Mouse (Mus musculus) forebrain, embryonic 10.5 days (tissue): ENCODE measurements around the gene Rela. TPM values are rescaled to one million over a fixed set of nuclear protein-coding genes. Genes with fewer than 3 reads are reported as not detected.

Experiments used
- DNase-seq: peaks from one replicate; pipeline ENCODE4 v3.0.0-alpha.2; 2017; ENCODE audit warnings: low spot score; ENCODE audit errors: extremely low spot score
- H3K27ac ChIP-seq: fragments of 300-500 bp; sonication (generic); 2 replicates; pipeline ENCODE4 v1.5.1; 2016; ENCODE audit warnings: mild to moderate bottlenecking
- H3K27me3 ChIP-seq: fragments of 300-500 bp; sonication (generic); 2 replicates; pipeline ENCODE4 v1.6.1; 2016; ENCODE audit warnings: mild to moderate bottlenecking; ENCODE audit not compliant: poor library complexity, severe bottlenecking
- H3K36me3 ChIP-seq: fragments of 300-500 bp; sonication (generic); replicated peaks from 2 replicates; pipeline ENCODE4 v1.6.1; 2016; ENCODE audit warnings: mild to moderate bottlenecking, moderate library complexity
- H3K4me1 ChIP-seq: fragments of 300-500 bp; sonication (generic); 2 replicates; pipeline ENCODE4 v1.6.1; 2016
- H3K4me3 ChIP-seq: fragments of 300-500 bp; sonication (generic); 2 replicates; pipeline ENCODE4 v1.5.1; 2016; ENCODE audit warnings: mild to moderate bottlenecking, moderate library complexity
- H3K9me3 ChIP-seq: fragments of 300-500 bp; sonication (generic); 2 replicates; pipeline ENCODE4 v1.6.1; 2016; ENCODE audit warnings: mild to moderate bottlenecking, moderate library complexity
- WGBS: fragments of 180-500 bp; shearing (Covaris S2); methylation state at CpG from one replicate; pipeline ENCODE4 v1.1.7; 2016; 5-methylcytosine and 5-hydroxymethylcytosine counted together
- polyA plus RNA-seq: library from polyadenylated mRNA; unstranded; fragments of >200 nt; fragmentation: Nextera tagmentation; extraction: Ambion mirVana; gene quantifications from 2 replicates; pipeline ENCODE4 v1.2.1, GENCODE M21; 2016

Gene Rela
- polyA plus RNA-seq, 1 experiment from 2014 or later, result 30.3 TPM

GRCm38 (mm10) chr19:5641021-5641420 lies 3.7 kb downstream of the Rela start:
- 91% methylated on average over 17 of the region's 17 CpGs for WGBS
- no peak overlapping the region for H3K27ac ChIP-seq
- H3K4me3 ChIP-seq, result no peak overlapping the region
- no peak for DNase-seq
- no peaks in the 10 kb centered on the region for H3K9me3 ChIP-seq
- no peaks in the 10 kb centered on the region for H3K27me3 ChIP-seq
- peaks cover 75% of the 10 kb centered on the region for H3K36me3 ChIP-seq
- H3K4me1 ChIP-seq, result peaks cover 29% of the 10 kb centered on the region

- H3K27me3 ChIP-seq, result no peaks in the 10 kb centered on the region
- H3K9me3 ChIP-seq, result no peaks in the 10 kb centered on the region
- no peak overlapping the region; the same call in 1 of the 2 replicates for H3K4me3 ChIP-seq
- no peak for DNase-seq
- no peak overlapping the region for H3K27ac ChIP-seq
- peaks cover 22% of the 10 kb centered on the region for H3K4me1 ChIP-seq
- WGBS, result 94% methylated on average over 8 of the region's 8 CpGs
- H3K36me3 ChIP-seq, result peaks cover 81% of the 10 kb centered on the region
These were observed 4.4 kb downstream of the Rela start for GRCm38 (mm10) chr19:5641641-5642040.

GRCm38 (mm10) chr19:5645280-5645679 lies 8.0 kb downstream of the Rela start:
- H3K27ac ChIP-seq, result no peak overlapping the region
- H3K4me3 ChIP-seq, result no peak overlapping the region
- H3K27me3 ChIP-seq, result no peaks in the 10 kb centered on the region
- peaks cover 77% of the 10 kb centered on the region for H3K36me3 ChIP-seq
- WGBS, result 96% methylated on average over 9 of the region's 9 CpGs
- no peak for DNase-seq
- H3K9me3 ChIP-seq, result no peaks in the 10 kb centered on the region
- H3K4me1 ChIP-seq, result peaks cover 20% of the 10 kb centered on the region

DNA sequence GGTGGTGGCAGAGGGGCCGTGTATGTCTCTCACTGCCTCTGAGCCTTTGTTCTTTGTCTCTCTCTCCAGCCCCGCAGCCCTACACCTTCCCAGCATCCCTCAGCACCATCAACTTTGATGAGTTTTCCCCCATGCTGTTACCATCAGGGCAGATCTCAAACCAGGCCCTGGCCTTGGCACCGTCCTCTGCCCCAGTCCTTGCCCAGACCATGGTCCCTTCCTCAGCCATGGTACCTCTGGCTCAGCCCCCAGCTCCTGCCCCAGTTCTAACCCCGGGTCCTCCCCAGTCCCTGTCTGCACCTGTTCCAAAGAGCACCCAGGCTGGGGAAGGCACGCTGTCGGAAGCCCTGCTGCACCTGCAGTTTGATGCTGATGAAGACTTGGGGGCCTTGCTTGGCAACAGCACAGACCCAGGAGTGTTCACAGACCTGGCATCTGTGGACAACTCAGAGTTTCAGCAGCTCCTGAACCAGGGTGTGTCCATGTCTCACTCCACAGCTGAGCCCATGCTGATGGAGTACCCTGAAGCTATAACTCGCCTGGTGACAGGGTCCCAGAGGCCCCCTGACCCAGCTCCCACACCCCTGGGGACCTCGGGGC lies 9.5 kb downstream of the Rela start:
- DNase-seq, result no peak
- Histone ChIP-seq H3K9me3 (no peaks in the 10 kb centered on the region), H3K36me3 (peaks cover 76% of the 10 kb centered on the region), H3K4me1 (peaks cover 20% of the 10 kb centered on the region), H3K4me3 (no peak overlapping the region), H3K27ac (no peak overlapping the region), H3K27me3 (no peaks in the 10 kb centered on the region)
- 90% methylated on average over 8 of the region's 8 CpGs for WGBS

DNA sequence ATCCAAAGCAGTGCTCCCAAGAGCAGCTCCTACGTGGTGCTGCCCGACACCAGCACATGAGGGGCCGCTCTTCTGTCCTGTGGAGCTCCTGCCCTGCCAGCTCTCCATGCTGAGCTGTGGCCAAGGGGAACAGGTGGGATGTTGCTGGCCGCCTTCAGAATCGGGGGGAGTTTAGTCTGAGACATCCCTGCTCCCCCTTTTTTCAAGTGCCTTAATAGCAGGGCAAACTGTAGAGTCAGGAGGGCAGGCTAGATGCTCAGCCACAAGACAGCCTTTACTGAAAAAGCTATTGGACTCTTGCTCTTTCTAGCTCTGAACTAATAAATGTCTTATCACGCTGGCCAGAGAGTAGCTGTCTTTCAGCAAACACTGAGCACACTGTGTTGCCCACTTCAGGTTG lies 10.5 kb downstream of the Rela start:
- 92% methylated on average over 6 of the region's 6 CpGs for WGBS
- Histone ChIP-seq H3K36me3 (peaks cover 76% of the 10 kb centered on the region), H3K27me3 (peaks cover 9% of the 10 kb centered on the region), H3K9me3 (no peaks in the 10 kb centered on the region), H3K27ac (peak overlapping the region; percentile 86), H3K4me1 (peaks cover 24% of the 10 kb centered on the region), H3K4me3 (no peak overlapping the region)
- no peak for DNase-seq

- Histone ChIP-seq H3K9me3 (no peaks in the 10 kb centered on the region), H3K27ac (peak overlapping the region; percentile 86), H3K36me3 (peaks cover 73% of the 10 kb centered on the region), H3K4me1 (peaks cover 25% of the 10 kb centered on the region), H3K4me3 (peak overlapping the region; percentile 46), H3K27me3 (peaks cover 18% of the 10 kb centered on the region)
- 14% methylated on average over 26 of the region's 26 CpGs for WGBS
- DNase-seq, result peak; percentile 76
These were observed 11.4 kb downstream of the Rela start for GRCm38 (mm10) chr19:5648401-5649297.

DNA sequence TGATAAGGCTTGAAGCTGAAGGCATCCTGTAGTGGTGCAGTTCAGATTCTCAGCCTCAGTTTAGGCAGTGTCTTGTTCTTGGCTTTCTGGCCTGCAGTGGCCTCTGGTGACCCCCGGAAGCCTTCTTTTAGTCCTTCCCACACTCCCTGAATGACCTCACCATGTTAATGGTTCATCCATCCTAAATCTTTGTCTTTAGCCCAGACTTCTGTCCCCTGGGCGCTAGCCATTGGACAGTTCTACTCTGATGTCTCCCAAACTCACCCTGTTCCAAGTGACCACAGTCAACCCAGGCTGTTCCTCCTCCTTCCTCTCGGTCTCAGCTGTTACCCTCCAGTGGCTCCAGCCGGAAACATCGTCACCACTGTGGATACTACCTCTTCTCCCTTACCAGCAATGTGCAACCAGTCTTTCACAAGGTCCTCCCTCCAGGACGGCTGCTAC lies 12.0 kb downstream of the Rela start:
- Histone ChIP-seq H3K4me1 (peaks cover 31% of the 10 kb centered on the region), H3K9me3 (no peaks in the 10 kb centered on the region), H3K4me3 (peak overlapping the region; percentile 46), H3K36me3 (peaks cover 66% of the 10 kb centered on the region), H3K27ac (peak overlapping the region; percentile 86), H3K27me3 (peaks cover 25% of the 10 kb centered on the region)
- WGBS, result 75% methylated on average over 6 of the region's 6 CpGs
- no peak for DNase-seq

DNA sequence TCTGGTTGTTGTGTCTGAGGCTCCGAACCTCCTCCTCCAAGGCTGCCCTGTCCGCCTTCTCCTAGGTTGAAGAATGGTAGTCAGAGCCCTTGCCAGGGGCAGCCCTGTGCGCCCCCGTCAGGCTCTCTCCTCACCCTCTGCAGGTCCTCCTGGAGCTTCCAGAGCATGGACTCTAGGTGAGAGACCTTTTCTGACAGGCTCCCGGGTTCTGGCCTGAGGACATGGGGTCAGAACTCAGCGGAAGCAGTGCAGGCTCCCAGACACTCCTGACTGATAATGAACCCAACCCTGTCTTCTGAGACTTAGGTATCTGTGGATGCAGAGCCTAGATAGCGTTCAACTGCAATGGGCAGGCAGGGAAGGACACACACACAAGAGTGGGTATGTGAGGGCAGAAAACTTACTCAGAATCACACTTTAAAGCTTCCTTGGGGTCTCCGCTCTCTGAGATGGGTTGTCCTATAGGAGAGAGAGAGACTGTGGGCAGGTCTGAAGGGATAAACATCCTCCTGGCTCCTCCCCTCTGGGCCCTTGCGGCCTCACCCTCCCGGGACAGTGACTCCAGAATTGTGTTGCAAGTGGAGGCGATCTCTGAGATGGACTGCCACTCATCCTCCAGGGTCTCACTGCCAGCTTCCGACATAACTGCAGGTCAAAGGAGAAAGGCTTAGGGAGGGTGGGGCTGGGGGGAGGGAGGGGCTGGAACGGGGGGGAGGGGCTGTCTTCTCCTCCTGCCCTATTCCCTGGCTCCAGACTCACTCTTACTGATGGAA lies 14.4 kb downstream of the Rela start:
- H3K4me3 ChIP-seq, result no peak overlapping the region
- peaks cover 44% of the 10 kb centered on the region for H3K4me1 ChIP-seq
- H3K36me3 ChIP-seq, result peaks cover 55% of the 10 kb centered on the region

DNA sequence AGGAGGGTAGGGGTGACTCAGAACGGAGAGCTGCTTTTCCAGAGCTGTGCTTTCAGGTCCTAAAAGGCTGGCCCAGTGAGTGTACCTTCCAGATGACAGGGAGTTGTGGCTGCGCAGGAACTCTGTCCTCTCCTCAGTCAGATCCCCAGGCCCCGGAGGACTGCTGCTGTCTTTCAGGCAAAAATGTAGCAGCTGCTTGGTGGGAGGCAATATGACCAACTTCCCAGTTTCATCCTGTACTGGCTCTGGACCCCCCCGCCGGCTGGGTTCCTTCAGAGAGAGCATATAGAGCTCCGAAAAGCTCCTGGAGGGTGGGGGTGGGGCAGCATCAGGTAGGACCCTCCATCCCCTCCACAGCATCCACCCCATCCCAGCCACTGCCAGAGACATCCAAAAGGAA lies 15.3 kb downstream of the Rela start:
- no peak for DNase-seq
- H3K4me3 ChIP-seq, result no peak overlapping the region
- 69% methylated on average over 6 of the region's 6 CpGs for WGBS
- H3K27me3 ChIP-seq, result peaks cover 52% of the 10 kb centered on the region
- peaks cover 52% of the 10 kb centered on the region for H3K36me3 ChIP-seq
- H3K4me1 ChIP-seq, result peaks cover 44% of the 10 kb centered on the region
- no peaks in the 10 kb centered on the region for H3K9me3 ChIP-seq
- H3K27ac ChIP-seq, result no peak overlapping the region

More for the DNA sequence above, 14.4 kb downstream of the Rela start:
- DNase-seq, result no peak
- Histone ChIP-seq H3K9me3 (no peaks in the 10 kb centered on the region), H3K27ac (no peak overlapping the region), H3K27me3 (peaks cover 48% of the 10 kb centered on the region)
- 51% methylated on average over 13 of the region's 13 CpGs for WGBS

GRCm38 (mm10) chr19:5653969-5654719 lies 16.9 kb downstream of the Rela start:
- 2% methylated on average over 62 of the region's 62 CpGs for WGBS
- H3K9me3 ChIP-seq, result no peaks in the 10 kb centered on the region
- peak; percentile 77 for DNase-seq
- peaks cover 31% of the 10 kb centered on the region for H3K4me1 ChIP-seq
- peak overlapping the region; percentile 62 for H3K4me3 ChIP-seq
- H3K36me3 ChIP-seq, result peaks cover 50% of the 10 kb centered on the region
- peak overlapping the region; percentile 60 for H3K27ac ChIP-seq
- H3K27me3 ChIP-seq, result peaks cover 52% of the 10 kb centered on the region

GRCm38 (mm10) chr19:5654720-5655298 lies 17.5 kb downstream of the Rela start:
- Histone ChIP-seq H3K9me3 (no peaks in the 10 kb centered on the region), H3K27ac (peak overlapping the region; percentile 60; the same call in 1 of the 2 replicates), H3K4me1 (peaks cover 24% of the 10 kb centered on the region), H3K4me3 (peak overlapping the region; percentile 62), H3K36me3 (peaks cover 53% of the 10 kb centered on the region), H3K27me3 (peaks cover 52% of the 10 kb centered on the region)
- DNase-seq, result peak; percentile 33
- 7% methylated on average over 43 of the region's 43 CpGs for WGBS
